Mouse (Mus musculus): ENCODE results near the gene Hdac9. TPM values are rescaled to one million over a fixed set of nuclear protein-coding genes. Genes with fewer than 3 reads are reported as not detected.
A peak's percentile ranks its signal among the peaks of the same experiment; 100 is the strongest.

Hdac9 gene
- polyA plus RNA-seq, 1 experiment from 2014 or later = 17.0 TPM

DNA sequence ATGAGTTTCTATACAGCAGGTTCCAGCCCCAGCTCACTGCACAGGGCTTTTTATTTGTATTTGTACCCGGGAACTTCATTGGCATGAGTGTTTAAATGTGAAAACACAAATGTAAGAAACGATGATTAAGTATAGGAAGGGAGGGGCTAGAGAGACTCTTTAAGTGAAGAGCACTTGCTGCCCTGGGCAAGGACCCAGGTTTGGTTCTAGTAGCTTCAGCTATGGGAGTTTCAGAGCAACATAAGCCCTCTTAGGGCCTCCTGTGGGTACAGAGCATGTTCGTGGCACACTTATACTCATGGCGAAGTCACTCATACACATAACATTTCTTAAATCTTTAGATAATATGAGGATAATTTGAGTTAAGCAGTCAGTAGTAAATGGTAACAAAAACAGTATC, 243.4 kb downstream of the Hdac9 start:
- Histone ChIP-seq H3K4me3 (replicated peaks; ENCODE audit: low read depth, low read length) (no peak overlapping the region), H3K4me1 (ENCODE audit: control insufficient read depth, insufficient read depth, low read length) (no peaks in the 10 kb centered on the region), H3K27me3 (ENCODE audit: control insufficient read depth, insufficient read depth, low read length) (no peaks in the 10 kb centered on the region), H3K4me2 (ENCODE audit: low read length) (no peak overlapping the region), H3K9me3 (ENCODE audit: control insufficient read depth, low read length) (no peaks in the 10 kb centered on the region), H3K9ac (replicated peaks; ENCODE audit: low read length) (no peak overlapping the region), H3K36me3 (ENCODE audit: control insufficient read depth, insufficient read depth, low read length) (no peaks in the 10 kb centered on the region), H3K27ac (replicated peaks; ENCODE audit: low read depth, low read length) (no peak overlapping the region)
- WGBS = 89% methylated on average over 4 of the region's 4 CpGs
- ATAC-seq (ENCODE audit: low FRiP score, low TSS enrichment) (no peak), DNase-seq (no peak)

DNA sequence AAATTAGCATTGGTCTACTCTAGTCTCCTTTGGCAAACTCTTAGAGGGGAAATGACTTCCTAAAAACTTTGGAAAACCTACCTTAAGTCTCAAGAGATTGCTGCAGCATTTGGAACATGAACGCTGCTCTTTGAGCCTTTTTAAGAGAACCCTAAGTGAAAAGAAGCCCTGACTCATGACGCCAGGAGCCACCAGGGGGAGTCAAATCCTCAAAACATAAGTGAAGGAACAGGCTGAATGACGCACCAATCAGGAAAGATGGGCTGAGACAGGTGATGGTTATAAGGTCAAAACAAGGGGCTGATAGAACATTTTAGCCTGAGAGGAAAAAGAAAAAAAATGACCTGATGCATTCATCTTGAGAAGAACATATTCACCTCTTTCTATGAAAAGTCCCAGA, 252.1 kb downstream of the Hdac9 start:
- Histone ChIP-seq H3K4me2 (ENCODE audit: low read length) (no peak overlapping the region), H3K4me1 (ENCODE audit: control insufficient read depth, insufficient read depth, low read length) (no peaks in the 10 kb centered on the region), H3K36me3 (ENCODE audit: control insufficient read depth, insufficient read depth, low read length) (no peaks in the 10 kb centered on the region), H3K27ac (replicated peaks; ENCODE audit: low read depth, low read length) (no peak overlapping the region), H3K9me3 (ENCODE audit: control insufficient read depth, low read length) (no peaks in the 10 kb centered on the region), H3K27me3 (ENCODE audit: control insufficient read depth, insufficient read depth, low read length) (no peaks in the 10 kb centered on the region), H3K9ac (replicated peaks; ENCODE audit: low read length) (no peak overlapping the region), H3K4me3 (replicated peaks; ENCODE audit: low read depth, low read length) (no peak overlapping the region)
- DNase-seq (peak; percentile 91), ATAC-seq (ENCODE audit: low FRiP score, low TSS enrichment) (no peak; the same call in 1 of the 2 replicates)
- WGBS = 9% methylated on average over 3 of the region's 3 CpGs

DNA sequence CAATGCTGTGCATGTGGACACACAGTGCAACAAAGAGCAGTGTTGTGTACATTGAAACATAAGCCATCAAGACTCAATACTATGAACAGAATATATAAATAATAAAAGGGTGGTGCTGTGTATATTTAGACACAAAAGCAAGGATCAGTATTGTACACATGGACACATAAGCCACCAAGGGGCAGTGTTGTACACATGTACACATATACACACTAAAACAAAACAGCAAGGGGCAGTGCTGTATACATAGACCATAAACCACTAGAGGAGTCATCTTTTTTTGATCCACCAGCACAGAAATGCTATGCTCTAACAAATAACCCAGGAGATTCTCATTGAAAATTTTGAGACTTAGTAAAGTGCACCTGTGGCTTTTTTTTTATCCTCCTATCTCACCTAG, 255.5 kb downstream of the Hdac9 start:
- H3K4me2 ChIP-seq (ENCODE audit: low read length) = no peak overlapping the region
- H3K27me3 ChIP-seq (ENCODE audit: control insufficient read depth, insufficient read depth, low read length) = no peaks in the 10 kb centered on the region
- H3K9me3 ChIP-seq (ENCODE audit: control insufficient read depth, low read length) = no peaks in the 10 kb centered on the region
- DNase-seq (peak; percentile 63), ATAC-seq (ENCODE audit: low FRiP score, low TSS enrichment) (0 out of 2 replicates have a peak, but pooled peaks have one; percentile 52)
- no peak overlapping the region for H3K9ac ChIP-seq (replicated peaks; ENCODE audit: low read length)
- H3K4me1 ChIP-seq (ENCODE audit: control insufficient read depth, insufficient read depth, low read length) = no peaks in the 10 kb centered on the region
- no peaks in the 10 kb centered on the region for H3K36me3 ChIP-seq (ENCODE audit: control insufficient read depth, insufficient read depth, low read length)
- H3K27ac ChIP-seq (replicated peaks; ENCODE audit: low read depth, low read length) = no peak overlapping the region
- H3K4me3 ChIP-seq (replicated peaks; ENCODE audit: low read depth, low read length) = no peak overlapping the region

DNA sequence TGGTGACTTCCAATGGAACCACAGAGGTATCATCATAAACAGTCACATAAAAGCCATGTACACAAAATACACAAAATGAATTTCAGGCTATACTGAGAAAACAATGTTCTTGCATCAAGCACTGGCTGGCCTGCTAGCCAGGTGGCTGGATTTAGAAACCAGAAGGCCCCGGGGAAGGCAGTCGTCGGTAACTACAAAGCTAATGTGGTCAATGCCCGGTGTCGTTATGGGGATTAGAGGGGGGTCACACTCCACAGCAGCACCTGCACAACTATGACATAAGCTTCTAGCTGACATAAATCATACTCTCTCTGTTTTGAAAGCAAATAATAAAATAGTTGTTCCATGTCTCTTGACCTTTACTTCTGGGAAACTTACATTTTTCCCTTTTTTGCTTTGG, 256.9 kb downstream of the Hdac9 start:
- no peak overlapping the region for H3K9ac ChIP-seq (replicated peaks; ENCODE audit: low read length)
- no peak overlapping the region for H3K4me2 ChIP-seq (ENCODE audit: low read length)
- 30% methylated on average over 5 of the region's 5 CpGs for WGBS
- H3K9me3 ChIP-seq (ENCODE audit: control insufficient read depth, low read length) = no peaks in the 10 kb centered on the region
- no peaks in the 10 kb centered on the region for H3K4me1 ChIP-seq (ENCODE audit: control insufficient read depth, insufficient read depth, low read length)
- ATAC-seq (ENCODE audit: low FRiP score, low TSS enrichment) = no peak
- no peaks in the 10 kb centered on the region for H3K36me3 ChIP-seq (ENCODE audit: control insufficient read depth, insufficient read depth, low read length)
- no peak for DNase-seq
- no peak overlapping the region for H3K4me3 ChIP-seq (replicated peaks; ENCODE audit: low read depth, low read length)
- H3K27me3 ChIP-seq (ENCODE audit: control insufficient read depth, insufficient read depth, low read length) = no peaks in the 10 kb centered on the region
- no peak overlapping the region for H3K27ac ChIP-seq (replicated peaks; ENCODE audit: low read depth, low read length)

DNA sequence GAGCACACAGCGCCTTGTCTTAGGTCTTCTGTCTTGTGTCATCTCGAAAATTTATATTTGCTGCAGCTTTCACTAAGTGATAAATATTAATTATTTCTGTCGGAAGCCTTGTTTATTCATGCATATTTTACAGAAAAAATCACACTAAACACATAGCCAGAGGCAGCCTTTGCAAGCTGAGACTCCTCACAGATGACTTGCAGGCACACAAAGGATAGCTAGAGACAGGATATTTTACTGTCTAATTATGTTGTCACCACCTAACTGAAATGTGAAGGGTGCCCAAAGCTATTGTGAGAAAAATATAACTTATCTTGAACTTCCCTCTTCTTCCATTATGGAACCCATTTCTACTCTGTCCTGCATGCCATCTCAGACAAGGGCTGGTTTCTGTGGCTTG, 258.3 kb downstream of the Hdac9 start:
- H3K4me2 ChIP-seq (ENCODE audit: low read length) = no peak overlapping the region
- ATAC-seq (ENCODE audit: low FRiP score, low TSS enrichment) = no peak

DNA sequence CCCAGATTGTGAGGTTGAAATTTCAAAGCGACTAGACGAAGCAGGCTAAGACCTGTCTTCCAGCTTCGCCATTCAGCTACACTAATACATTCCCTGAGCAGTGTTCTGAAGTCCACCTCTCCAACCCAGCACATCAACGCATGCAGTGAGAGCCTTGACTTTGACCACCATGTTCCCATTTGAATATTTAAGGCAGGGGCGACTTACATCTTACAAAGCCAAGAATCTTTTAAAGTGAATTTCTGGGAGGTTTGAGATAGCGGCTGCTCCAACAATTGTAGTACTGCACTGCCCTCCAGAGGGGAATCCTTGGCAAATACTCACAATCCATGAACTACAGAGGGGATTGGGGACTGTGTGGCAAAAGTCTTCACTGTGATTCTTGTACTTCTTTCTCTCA, 258.8 kb downstream of the Hdac9 start:
- Histone ChIP-seq H3K27me3 (ENCODE audit: control insufficient read depth, insufficient read depth, low read length) (no peaks in the 10 kb centered on the region), H3K4me3 (replicated peaks; ENCODE audit: low read depth, low read length) (no peak overlapping the region), H3K4me2 (ENCODE audit: low read length) (peak overlapping the region; percentile 40), H3K27ac (replicated peaks; ENCODE audit: low read depth, low read length) (no peak overlapping the region), H3K4me1 (ENCODE audit: control insufficient read depth, insufficient read depth, low read length) (no peaks in the 10 kb centered on the region), H3K9ac (replicated peaks; ENCODE audit: low read length) (no peak overlapping the region; the same call in 1 of the 2 replicates), H3K36me3 (ENCODE audit: control insufficient read depth, insufficient read depth, low read length) (no peaks in the 10 kb centered on the region), H3K9me3 (ENCODE audit: control insufficient read depth, low read length) (no peaks in the 10 kb centered on the region)
- WGBS = 29% methylated on average over 6 of the region's 6 CpGs
- ATAC-seq (ENCODE audit: low FRiP score, low TSS enrichment) = peak; percentile 70; the same call in 1 of the 2 replicates
- DNase-seq = peak; percentile 89

More for the DNA sequence above, 258.3 kb downstream of the Hdac9 start:
- Histone ChIP-seq H3K4me1 (ENCODE audit: control insufficient read depth, insufficient read depth, low read length) (no peaks in the 10 kb centered on the region), H3K27ac (replicated peaks; ENCODE audit: low read depth, low read length) (no peak overlapping the region), H3K9me3 (ENCODE audit: control insufficient read depth, low read length) (no peaks in the 10 kb centered on the region), H3K4me3 (replicated peaks; ENCODE audit: low read depth, low read length) (no peak overlapping the region), H3K36me3 (ENCODE audit: control insufficient read depth, insufficient read depth, low read length) (no peaks in the 10 kb centered on the region), H3K9ac (replicated peaks; ENCODE audit: low read length) (no peak overlapping the region), H3K27me3 (ENCODE audit: control insufficient read depth, insufficient read depth, low read length) (no peaks in the 10 kb centered on the region)
- DNase-seq = no peak
- WGBS = 61% methylated on average over 3 of the region's 3 CpGs

DNA sequence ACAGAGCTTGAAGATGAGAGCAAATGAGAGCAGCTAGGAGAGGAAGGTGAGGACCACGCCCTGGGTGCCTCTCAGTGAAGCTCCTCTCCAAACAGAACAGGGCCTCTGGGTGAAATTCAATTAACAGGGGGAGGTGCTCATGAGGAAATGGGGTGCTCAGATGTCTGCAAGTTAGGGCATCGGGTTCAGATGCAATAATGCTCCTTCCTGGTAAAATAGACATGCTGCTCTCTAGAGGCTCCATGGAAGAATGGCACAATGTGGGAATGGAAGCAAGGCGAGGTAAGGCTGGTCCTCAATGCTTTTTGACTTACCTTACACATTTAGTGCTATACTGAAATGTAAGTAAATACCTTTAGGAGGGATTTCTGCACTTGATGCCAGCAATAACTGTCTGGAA, 263.3 kb downstream of the Hdac9 start:
- Histone ChIP-seq H3K4me2 (ENCODE audit: low read length) (no peak overlapping the region), H3K36me3 (ENCODE audit: control insufficient read depth, insufficient read depth, low read length) (no peaks in the 10 kb centered on the region), H3K27me3 (ENCODE audit: control insufficient read depth, insufficient read depth, low read length) (no peaks in the 10 kb centered on the region), H3K4me1 (ENCODE audit: control insufficient read depth, insufficient read depth, low read length) (no peaks in the 10 kb centered on the region), H3K9me3 (ENCODE audit: control insufficient read depth, low read length) (no peaks in the 10 kb centered on the region), H3K27ac (replicated peaks; ENCODE audit: low read depth, low read length) (no peak overlapping the region), H3K4me3 (replicated peaks; ENCODE audit: low read depth, low read length) (no peak overlapping the region), H3K9ac (replicated peaks; ENCODE audit: low read length) (no peak overlapping the region)
- WGBS = 28% methylated on average over 3 of the region's 3 CpGs
- no peak for ATAC-seq (ENCODE audit: low FRiP score, low TSS enrichment)
- peak; percentile 44 for DNase-seq

DNA sequence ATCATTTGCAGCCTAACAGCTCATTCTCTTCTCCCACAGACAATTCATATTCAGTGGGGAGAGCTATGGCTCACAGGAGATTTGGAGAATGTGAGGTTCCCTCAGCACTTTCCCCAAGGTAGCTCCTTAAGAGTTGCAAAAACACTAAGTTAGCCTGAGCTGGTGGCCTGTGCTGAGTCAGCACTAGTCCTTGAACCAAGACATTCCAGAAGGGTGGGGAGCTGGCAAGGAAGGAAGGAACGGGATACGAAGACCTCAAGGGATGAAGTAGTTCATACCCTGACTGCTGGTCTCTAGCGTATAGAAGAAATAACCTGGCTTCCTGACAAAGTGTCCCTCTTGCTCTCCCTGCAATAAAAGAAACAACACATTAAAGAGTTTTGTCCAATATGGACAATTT, 268.1 kb downstream of the Hdac9 start:
- H3K4me3 ChIP-seq (replicated peaks; ENCODE audit: low read depth, low read length) = no peak overlapping the region
- WGBS = 85% methylated on average over 3 of the region's 3 CpGs

DNA sequence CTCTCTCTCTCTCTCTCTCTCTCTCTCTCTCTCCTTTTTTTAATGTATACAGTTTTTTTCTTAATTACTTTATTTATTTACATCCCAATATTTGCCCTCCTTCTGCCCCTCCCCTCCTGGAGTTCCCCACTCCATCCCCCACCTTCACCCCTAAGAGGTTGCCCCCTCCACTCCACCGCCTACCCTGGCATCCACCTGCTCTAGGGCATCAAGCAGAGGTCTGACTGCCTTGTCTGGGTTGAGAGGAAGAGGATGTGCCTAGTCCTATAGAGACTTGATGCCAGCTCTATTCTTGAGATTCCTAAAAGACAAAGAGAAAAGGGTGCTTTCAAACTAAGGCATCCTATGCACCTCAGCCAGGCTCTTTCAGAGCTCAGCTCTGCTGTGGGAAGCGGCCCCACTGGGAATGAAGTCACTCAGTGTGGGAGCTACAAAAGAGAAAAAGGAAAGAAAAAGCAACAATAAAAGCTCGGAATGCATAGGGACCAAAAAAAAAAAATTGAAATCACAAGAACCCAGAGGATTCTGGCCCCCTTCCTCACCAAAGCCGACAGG, 275.1 kb downstream of the Hdac9 start:
- no peaks in the 10 kb centered on the region for H3K36me3 ChIP-seq (ENCODE audit: control insufficient read depth, insufficient read depth, low read length)
- no peak overlapping the region for H3K27ac ChIP-seq (replicated peaks; ENCODE audit: low read depth, low read length)
- no peaks in the 10 kb centered on the region for H3K9me3 ChIP-seq (ENCODE audit: control insufficient read depth, low read length)
- DNase-seq (no peak), ATAC-seq (ENCODE audit: low FRiP score, low TSS enrichment) (no peak)
- H3K27me3 ChIP-seq (ENCODE audit: control insufficient read depth, insufficient read depth, low read length) = no peaks in the 10 kb centered on the region
- no peak overlapping the region for H3K4me2 ChIP-seq (ENCODE audit: low read length)
- H3K4me3 ChIP-seq (replicated peaks; ENCODE audit: low read depth, low read length) = no peak overlapping the region
- 53% methylated on average over 4 of the region's 4 CpGs for WGBS
- H3K4me1 ChIP-seq (ENCODE audit: control insufficient read depth, insufficient read depth, low read length) = no peaks in the 10 kb centered on the region
- no peak overlapping the region for H3K9ac ChIP-seq (replicated peaks; ENCODE audit: low read length)

More for the DNA sequence above, 268.1 kb downstream of the Hdac9 start:
- no peaks in the 10 kb centered on the region for H3K27me3 ChIP-seq (ENCODE audit: control insufficient read depth, insufficient read depth, low read length)
- no peak overlapping the region for H3K9ac ChIP-seq (replicated peaks; ENCODE audit: low read length)
- DNase-seq (no peak), ATAC-seq (ENCODE audit: low FRiP score, low TSS enrichment) (no peak)
- H3K36me3 ChIP-seq (ENCODE audit: control insufficient read depth, insufficient read depth, low read length) = no peaks in the 10 kb centered on the region
- no peaks in the 10 kb centered on the region for H3K9me3 ChIP-seq (ENCODE audit: control insufficient read depth, low read length)
- no peak overlapping the region for H3K27ac ChIP-seq (replicated peaks; ENCODE audit: low read depth, low read length)
- no peaks in the 10 kb centered on the region for H3K4me1 ChIP-seq (ENCODE audit: control insufficient read depth, insufficient read depth, low read length)
- H3K4me2 ChIP-seq (ENCODE audit: low read length) = no peak overlapping the region

All from midbrain, embryonic 14.5 days (tissue).